Mouse (Mus musculus): Measurements from ENCODE around the gene Gtpbp10. TPM values are rescaled to one million over a fixed set of nuclear protein-coding genes. Genes with fewer than 3 reads are reported as not detected.

Gtpbp10 gene
- total and polyA plus RNA-seq, 3 experiments = not detected

DNA sequence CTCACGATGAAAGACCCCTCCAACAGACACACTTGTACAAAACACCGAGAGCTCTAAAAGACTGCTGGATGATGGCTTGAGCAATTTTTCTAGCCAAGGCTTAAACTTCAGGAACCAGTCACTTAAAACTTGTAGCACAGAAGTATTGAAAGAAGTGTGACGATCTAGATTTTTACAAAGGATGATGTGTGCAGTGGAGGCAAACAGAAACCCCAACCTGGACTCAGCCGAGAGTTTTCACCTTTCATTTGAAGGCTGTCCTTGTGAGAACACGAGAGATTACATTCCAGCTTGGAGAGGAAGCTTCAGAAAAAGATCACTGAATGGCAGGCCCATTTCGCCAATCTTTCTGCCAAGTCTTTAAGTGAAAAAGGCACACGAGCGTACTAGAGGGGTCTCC, 460 bp upstream of the Gtpbp10 start:
- Histone ChIP-seq H3K9me3 (replicated peaks; ENCODE audit: low read length) (no peaks in the 10 kb centered on the region), H3K79me2 (replicated peaks; ENCODE audit: control insufficient read depth, extremely low read depth, insufficient read depth, poor library complexity, severe bottlenecking) (no peaks in the 10 kb centered on the region), H3K4me1 (ENCODE audit: control insufficient read depth in 1 of 2, insufficient read depth in 2 of 2) (peaks cover 0 to 9% of the 10 kb centered on the region in 2 experiments; a peak in 2 of 4 replicates), H3K4me2 (ENCODE audit: insufficient read depth, low read depth, poor library complexity, severe bottlenecking) (no peak overlapping the region), H3K27me3 (replicated peaks) (no peaks in the 10 kb centered on the region), H3K4me3 (replicated peaks in 1 of 3; ENCODE audit: low read depth in 2 of 3, low read length in 2 of 3, poor library complexity in 1 of 3) (no peak overlapping the region), H3K36me3 (replicated peaks in 1 of 2; ENCODE audit: control insufficient read depth in 1 of 2, insufficient read depth in 1 of 2, low read length in 1 of 2) (no peaks in the 10 kb centered on the region), H3K27ac (ENCODE audit: insufficient read depth, low read depth) (no peak overlapping the region), H3K9ac (ENCODE audit: insufficient read depth, low read depth) (no peak overlapping the region)
- in situ Hi-C loops (cut with MboI; ENCODE audit: low pct_ligation_motif_present, low pct_unique_long_range_greater_than_20kb, low sequenced_read_pairs) (no loop called here), dilution Hi-C loops (cut with MboI; ENCODE audit: extremely low pct_ligation_motif_present, extremely low pct_unique_long_range_greater_than_20kb, low sequenced_read_pairs) (no loop called here)
- DNase-seq (ENCODE audit: extremely low read depth) = no peak
- TF ChIP-seq ZKSCAN1 (IDR thresholded peaks at IDR 0.05; ENCODE audit: borderline replicate concordance, low read depth, low read length) (no peak), POLR2A (IDR thresholded peaks at IDR 0.05; ENCODE audit: low read depth, low read length) (no peak), E2F4 (IDR thresholded peaks at IDR 0.05; ENCODE audit: insufficient replicate concordance, low read depth, low read length) (no peak), CHD2 (IDR thresholded peaks at IDR 0.05; ENCODE audit: low read length) (no peak), CHD1 (IDR thresholded peaks at IDR 0.05; ENCODE audit: low read depth, low read length) (no peak), ZMIZ1 (IDR thresholded peaks at IDR 0.05; ENCODE audit: low read depth, low read length) (no peak), HCFC1 (IDR thresholded peaks at IDR 0.05; ENCODE audit: low read depth, low read length) (no peak), MXI1 (IDR thresholded peaks at IDR 0.05; ENCODE audit: low read depth, low read length) (no peak)

DNA sequence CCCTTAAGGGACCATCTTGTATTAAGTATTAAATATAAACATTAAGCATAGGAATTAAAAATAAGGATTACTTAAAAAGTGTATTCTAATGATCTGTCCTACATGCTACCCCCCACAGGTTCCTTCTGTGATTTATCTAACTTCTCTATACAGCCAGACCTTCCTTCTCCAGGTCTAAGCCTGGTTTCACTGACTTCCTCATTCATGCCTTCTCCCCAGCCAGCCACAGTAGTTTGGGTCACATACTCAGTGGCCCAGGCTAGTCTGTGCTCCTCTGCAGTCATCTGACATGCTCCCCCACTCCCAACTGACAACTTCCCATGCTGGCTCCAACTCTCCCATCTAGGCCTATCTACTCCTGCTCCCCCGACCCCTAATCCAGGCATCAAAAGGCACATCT, 8.2 kb downstream of the Gtpbp10 start:
- no peaks in the 10 kb centered on the region for H3K27me3 ChIP-seq (replicated peaks)
- dilution Hi-C loops (cut with MboI; ENCODE audit: extremely low pct_ligation_motif_present, extremely low pct_unique_long_range_greater_than_20kb, low sequenced_read_pairs) (no loop called here), in situ Hi-C loops (cut with MboI; ENCODE audit: low pct_ligation_motif_present, low pct_unique_long_range_greater_than_20kb, low sequenced_read_pairs) (no loop called here)
- H3K4me3 ChIP-seq (replicated peaks in 1 of 3; ENCODE audit: low read depth in 2 of 3, low read length in 2 of 3, poor library complexity in 1 of 3) = no peak overlapping the region
- H3K79me2 ChIP-seq (replicated peaks; ENCODE audit: control insufficient read depth, extremely low read depth, insufficient read depth, poor library complexity, severe bottlenecking) = no peaks in the 10 kb centered on the region
- H3K9ac ChIP-seq (ENCODE audit: insufficient read depth, low read depth) = no peak overlapping the region
- H3K4me1 ChIP-seq (ENCODE audit: control insufficient read depth in 1 of 2, insufficient read depth in 2 of 2) = no peaks in the 10 kb centered on the region
- peaks cover 5% of the 10 kb centered on the region for H3K9me3 ChIP-seq (replicated peaks; ENCODE audit: low read length)
- no peak overlapping the region for H3K4me2 ChIP-seq (ENCODE audit: insufficient read depth, low read depth, poor library complexity, severe bottlenecking)
- TF ChIP-seq ZMIZ1 (IDR thresholded peaks at IDR 0.05; ENCODE audit: low read depth, low read length) (no peak), ZNF384 (IDR thresholded peaks at IDR 0.05; ENCODE audit: low read depth, low read length) (no peak), USF2 (conservative IDR thresholded peaks at IDR 0.05; ENCODE audit: low read depth, low read length) (no peak), NELFE (IDR thresholded peaks at IDR 0.05; ENCODE audit: low read depth, low read length) (no peak)
- no peak overlapping the region for H3K27ac ChIP-seq (ENCODE audit: insufficient read depth, low read depth)
- H3K36me3 ChIP-seq (replicated peaks in 1 of 2; ENCODE audit: control insufficient read depth in 1 of 2, insufficient read depth in 1 of 2, low read length in 1 of 2) = no peaks in the 10 kb centered on the region
- no peak for DNase-seq (ENCODE audit: extremely low read depth)

- dilution Hi-C loops (cut with MboI; ENCODE audit: extremely low pct_ligation_motif_present, extremely low pct_unique_long_range_greater_than_20kb, low sequenced_read_pairs) = no loop called here
- Histone ChIP-seq H3K27me3 (replicated peaks) (no peaks in the 10 kb centered on the region), H3K79me2 (replicated peaks; ENCODE audit: control insufficient read depth, extremely low read depth, insufficient read depth, poor library complexity, severe bottlenecking) (no peaks in the 10 kb centered on the region), H3K4me2 (ENCODE audit: insufficient read depth, low read depth, poor library complexity, severe bottlenecking) (no peak overlapping the region), H3K4me3 (replicated peaks in 1 of 3; ENCODE audit: low read depth in 2 of 3, low read length in 2 of 3, poor library complexity in 1 of 3) (no peak overlapping the region), H3K9ac (ENCODE audit: insufficient read depth, low read depth) (no peak overlapping the region), H3K9me3 (replicated peaks; ENCODE audit: low read length) (no peaks in the 10 kb centered on the region), H3K4me1 (ENCODE audit: control insufficient read depth in 1 of 2, insufficient read depth in 2 of 2) (no peaks in the 10 kb centered on the region), H3K36me3 (replicated peaks in 1 of 2; ENCODE audit: control insufficient read depth in 1 of 2, insufficient read depth in 1 of 2, low read length in 1 of 2) (no peaks in the 10 kb centered on the region), H3K27ac (ENCODE audit: insufficient read depth, low read depth) (no peak overlapping the region)
- TF ChIP-seq MAZ (IDR thresholded peaks at IDR 0.05; ENCODE audit: low read depth, low read length) (no peak), USF1 (IDR thresholded peaks at IDR 0.05; ENCODE audit: low read depth, low read length) (no peak), EP300 (IDR thresholded peaks at IDR 0.05; ENCODE audit: low read length) (no peak), RCOR1 (conservative IDR thresholded peaks at IDR 0.05; ENCODE audit: low read depth, low read length) (no peak), GABPA (IDR thresholded peaks at IDR 0.05; ENCODE audit: insufficient replicate concordance, low read depth, low read length) (no peak), ZKSCAN1 (IDR thresholded peaks at IDR 0.05; ENCODE audit: borderline replicate concordance, low read depth, low read length) (no peak), POLR2A (IDR thresholded peaks at IDR 0.05; ENCODE audit: low read depth, low read length) (no peak), TBP (conservative IDR thresholded peaks at IDR 0.05; ENCODE audit: low read depth, low read length) (no peak), MAFK (IDR thresholded peaks at IDR 0.05; ENCODE audit: insufficient replicate concordance, low read length) (no peak), HCFC1 (IDR thresholded peaks at IDR 0.05; ENCODE audit: low read depth, low read length) (no peak), MXI1 (IDR thresholded peaks at IDR 0.05; ENCODE audit: low read depth, low read length) (no peak), IRF4 (IDR thresholded peaks at IDR 0.05; ENCODE audit: low read depth, low read length) (no peak), ZMIZ1 (IDR thresholded peaks at IDR 0.05; ENCODE audit: low read depth, low read length) (no peak), ZC3H11A (IDR thresholded peaks at IDR 0.05; ENCODE audit: low read depth, low read length) (no peak), KAT2A (IDR thresholded peaks at IDR 0.05; ENCODE audit: insufficient replicate concordance, low read length) (no peak), E2F4 (IDR thresholded peaks at IDR 0.05; ENCODE audit: insufficient replicate concordance, low read depth, low read length) (no peak), JUN (IDR thresholded peaks at IDR 0.05; ENCODE audit: insufficient read depth, low read depth, low read length) (no peak)
- in situ Hi-C loops (cut with MboI; ENCODE audit: low pct_ligation_motif_present, low pct_unique_long_range_greater_than_20kb, low sequenced_read_pairs) = no loop called here
- DNase-seq (ENCODE audit: extremely low read depth) = no peak
Measured at GRCm38 (mm10) chr5:5540385-5540784, 19.0 kb downstream of the Gtpbp10 start.
